Comparison of ENCODE assay signal across 9 mouse cellular contexts in genomic region chr19:31530616-31531015, GRCm38 (mm10).
DNase-seq lines count a peak whose midpoint lies in the region; ATAC-seq and TF ChIP-seq lines count a peak whose summit lies in the region.
"Had no signal": no experiment of that assay in that cellular context is flagged by ENCODE, and none has a peak within 500 bp of the region (broad histone marks: within the 10 kb centered on the region; RNA-seq: fewer than 3 reads in every experiment).

No protein-coding gene starts in this region.

- no peaks in the 10 kb centered on the region for H3K4me1 ChIP-seq in forebrain, embryonic 14.5 days (ENCODE audit: control insufficient read depth, insufficient read depth, low read length)
- H3K4me1 ChIP-seq in forebrain, embryonic 12.5 days, result no peaks in the 10 kb centered on the region
- H3K4me1 ChIP-seq in limb, embryonic 14.5 days (ENCODE audit: control insufficient read depth, insufficient read depth, low read length), result peaks cover 14% of the 10 kb centered on the region

- H3K4me2 ChIP-seq in forebrain, embryonic 14.5 days (ENCODE audit: low read length), result no peak overlapping the region
- no peak overlapping the region for H3K4me2 ChIP-seq in forebrain, embryonic 12.5 days
- H3K4me2 ChIP-seq in limb, embryonic 14.5 days (replicated peaks; ENCODE audit: low read depth, low read length, severe bottlenecking), result no peak overlapping the region; the same call in 1 of the 2 replicates

- H3K9ac ChIP-seq in forebrain, embryonic 14.5 days (ENCODE audit: low read length), result no peak overlapping the region
- no peak overlapping the region for H3K9ac ChIP-seq in forebrain, embryonic 12.5 days
- H3K9ac ChIP-seq in limb, embryonic 14.5 days (ENCODE audit: low read depth, low read length, severe bottlenecking), result no peak overlapping the region

- intact Hi-C loops in left cerebral cortex, postnatal 36 days (cut with DNase I), result loop anchor here (10.0 kb wide), 1 partner anchor 134 kb away; no protein-coding TSS in a partner anchor

- TF ChIP-seq POLR2A in limb, embryonic 14.5 days (IDR thresholded peaks at IDR 0.05; ENCODE audit: borderline replicate concordance, extremely low read depth, insufficient read depth, insufficient read length), result no peak

- no peaks in the 10 kb centered on the region for H3K9me3 ChIP-seq in forebrain, embryonic 14.5 days (replicated peaks; ENCODE audit: control insufficient read depth, low read length)
- no peaks in the 10 kb centered on the region for H3K9me3 ChIP-seq in forebrain, embryonic 12.5 days
- H3K9me3 ChIP-seq in limb, embryonic 14.5 days (ENCODE audit: control insufficient read depth, low read length), result no peaks in the 10 kb centered on the region

- peak; percentile 4 for DNase-seq in forebrain, embryonic 14.5 days (ENCODE audit: low spot score)
- DNase-seq in 416B (ENCODE audit: low read depth), result peak; percentile 4
- peak; percentile 57 for DNase-seq in fibroblast of lung, adult 2 months (ENCODE audit: low read depth)
- peak; percentile 56 for DNase-seq in limb, embryonic 14.5 days (ENCODE audit: low spot score)
- DNase-seq in spleen, postnatal 10 days (ENCODE audit: low spot score in 2 of 2), result no peak
- DNase-seq in left cerebral cortex, postnatal 36 days (ENCODE audit: low spot score in 2 of 2), result no peak
- DNase-seq in right cerebral cortex, postnatal 36 days (ENCODE audit: low spot score in 2 of 2), result no peak

- no peaks in the 10 kb centered on the region for H3K27me3 ChIP-seq in forebrain, embryonic 14.5 days (replicated peaks; ENCODE audit: control insufficient read depth, insufficient read depth, low read length)
- no peaks in the 10 kb centered on the region for H3K27me3 ChIP-seq in forebrain, embryonic 12.5 days
- no peaks in the 10 kb centered on the region for H3K27me3 ChIP-seq in limb, embryonic 14.5 days (ENCODE audit: control insufficient read depth, insufficient read depth, low read length)

- H3K27ac ChIP-seq in forebrain, embryonic 14.5 days (ENCODE audit: low read depth, low read length), result no peak overlapping the region
- no peak overlapping the region for H3K27ac ChIP-seq in forebrain, embryonic 12.5 days
- H3K27ac ChIP-seq in limb, embryonic 14.5 days (replicated peaks; ENCODE audit: low read depth, low read length), result peak overlapping the region; percentile 19; the same call in 1 of the 2 replicates
- H3K27ac ChIP-seq: heart, adult 2 months had no signal

- H3K36me3 ChIP-seq in forebrain, embryonic 14.5 days (ENCODE audit: control insufficient read depth, insufficient read depth, low read length), result no peaks in the 10 kb centered on the region
- no peaks in the 10 kb centered on the region for H3K36me3 ChIP-seq in forebrain, embryonic 12.5 days (replicated peaks)
- H3K36me3 ChIP-seq in limb, embryonic 14.5 days (ENCODE audit: control insufficient read depth, insufficient read depth, low read length), result no peaks in the 10 kb centered on the region

- no peak for ATAC-seq in forebrain, embryonic 14.5 days
- no peak for ATAC-seq in forebrain, embryonic 12.5 days (ENCODE audit: low FRiP score)
- no peak for ATAC-seq in limb, embryonic 14.5 days (ENCODE audit: low FRiP score, low read depth)

- H3K4me3 ChIP-seq in forebrain, embryonic 14.5 days (ENCODE audit: low read depth, low read length), result no peak overlapping the region
- H3K4me3 ChIP-seq in forebrain, embryonic 12.5 days (replicated peaks), result no peak overlapping the region
- no peak overlapping the region for H3K4me3 ChIP-seq in limb, embryonic 14.5 days (replicated peaks; ENCODE audit: low read length)
- H3K4me3 ChIP-seq: heart, adult 2 months had no signal

- 51% methylated on average over 5 of the region's 5 CpGs for WGBS in forebrain, embryonic 14.5 days
- WGBS in forebrain, embryonic 12.5 days, result 62% methylated on average over 5 of the region's 5 CpGs
- WGBS in limb, embryonic 14.5 days, result 21% methylated on average over 5 of the region's 5 CpGs

Comparison
In these comparisons a context has a peak if more than half of its experiments do, and no peak if none do; other contexts are left out.
1. DNase-seq: peak in forebrain, embryonic 14.5 days (single experiment), 416B (single experiment), fibroblast of lung, adult 2 months (single experiment) and limb, embryonic 14.5 days (single experiment); none in spleen, postnatal 10 days (0 of 2), left cerebral cortex, postnatal 36 days (0 of 2) and right cerebral cortex, postnatal 36 days (0 of 2).